Mouse (Mus musculus): ENCODE measurements around the gene Mcmbp.

- TF ChIP-seq CTCF (IDR thresholded peaks at IDR 0.05; ENCODE audit: low read depth, low read length) (no peak), POLR2A (IDR thresholded peaks at IDR 0.05; ENCODE audit: borderline replicate concordance, low read depth, low read length) (no peak)
These were observed 12.6 kb downstream of the Mcmbp start for GRCm38 (mm10) chr7:128727701-128728100.
